Mouse (Mus musculus): ENCODE results near the gene Abhd17c. TPM values are rescaled to one million over a fixed set of nuclear protein-coding genes. Genes with fewer than 3 reads are reported as not detected.
"Not testable (repeated sequence)": the region's sequence is repeated elsewhere in the genome, so short reads cannot be mapped to it uniquely, and the experiment has no call there.

Gene Abhd17c
- total RNA-seq, 2 experiments from 2014 or later = 76.7 to 78.2 TPM

GRCm38 (mm10) chr7:84153821-84154220 lies 2.1 kb upstream of the Abhd17c start:
- no peak for DNase-seq (ENCODE audit: low spot score in 2 of 2)

- no peak for DNase-seq (ENCODE audit: low spot score in 2 of 2)
Measured at GRCm38 (mm10) chr7:84152821-84153220, 1.1 kb upstream of the Abhd17c start.

DNA sequence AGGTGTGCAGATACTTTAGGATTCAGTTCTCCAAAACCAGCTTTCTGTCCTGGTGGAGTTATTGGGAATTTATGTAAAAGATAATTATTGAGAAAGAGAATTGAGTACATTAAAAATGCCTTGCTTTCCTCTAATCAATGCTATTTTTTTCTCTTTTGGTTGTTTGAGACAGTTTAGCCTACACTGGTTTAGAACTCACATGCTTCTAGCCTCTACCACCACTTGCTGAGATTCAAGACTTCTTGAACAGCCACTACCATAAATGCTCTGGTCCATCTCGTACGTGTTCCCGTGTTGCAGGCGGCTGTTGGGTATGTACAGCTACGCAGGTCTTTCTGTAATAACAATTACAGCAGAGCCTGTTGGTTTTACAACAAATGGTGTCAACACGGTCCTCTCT lies 681 bp upstream of the Abhd17c start:
- no peak for DNase-seq (ENCODE audit: low spot score in 2 of 2)

DNA sequence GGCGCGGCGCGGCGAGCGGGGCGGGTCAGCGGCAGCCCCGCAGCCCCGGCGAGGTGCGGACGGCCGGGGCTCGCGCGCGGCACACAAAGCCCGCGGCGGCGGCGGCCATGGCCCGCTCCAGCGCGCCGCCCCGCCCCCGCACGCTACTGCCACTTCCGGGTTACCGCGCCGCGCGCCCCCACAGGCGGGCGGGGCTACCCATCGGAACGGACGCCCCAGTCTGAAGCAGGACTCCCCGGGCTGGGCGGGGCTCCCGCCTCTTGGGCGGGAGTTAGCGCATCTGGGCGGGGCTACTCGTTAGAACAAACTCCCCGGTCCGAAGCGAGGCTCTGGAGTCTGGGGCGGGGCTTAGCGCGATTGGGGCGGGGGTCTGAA lies 254 bp upstream of the Abhd17c start:
- DNase-seq (ENCODE audit: low spot score in 2 of 2) = peak; percentile 82 to 95

GRCm38 (mm10) chr7:84150361-84151000 lies 1.2 kb downstream of the Abhd17c start:
- no peak for DNase-seq (ENCODE audit: low spot score in 2 of 2)

DNA sequence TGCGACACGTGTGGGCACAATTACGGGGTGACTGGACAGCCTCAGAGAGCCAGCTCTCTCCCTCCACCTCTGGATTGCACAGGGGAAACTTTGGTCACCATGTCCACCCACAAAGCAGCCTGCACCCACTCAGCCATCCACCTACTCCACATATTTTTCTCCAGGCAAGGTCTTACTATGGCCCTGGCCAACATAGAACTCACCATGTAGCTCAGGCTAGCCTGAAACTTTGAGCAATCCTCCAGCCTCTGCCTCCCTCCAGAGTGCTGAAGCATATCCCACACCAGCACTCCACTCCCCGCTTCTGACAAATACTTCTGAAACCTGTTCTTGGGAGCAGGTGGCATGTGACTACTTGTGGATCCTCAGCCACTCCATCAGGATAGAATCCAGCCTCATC lies 1.9 kb downstream of the Abhd17c start:
- DNase-seq (ENCODE audit: low spot score in 2 of 2) = no peak

DNA sequence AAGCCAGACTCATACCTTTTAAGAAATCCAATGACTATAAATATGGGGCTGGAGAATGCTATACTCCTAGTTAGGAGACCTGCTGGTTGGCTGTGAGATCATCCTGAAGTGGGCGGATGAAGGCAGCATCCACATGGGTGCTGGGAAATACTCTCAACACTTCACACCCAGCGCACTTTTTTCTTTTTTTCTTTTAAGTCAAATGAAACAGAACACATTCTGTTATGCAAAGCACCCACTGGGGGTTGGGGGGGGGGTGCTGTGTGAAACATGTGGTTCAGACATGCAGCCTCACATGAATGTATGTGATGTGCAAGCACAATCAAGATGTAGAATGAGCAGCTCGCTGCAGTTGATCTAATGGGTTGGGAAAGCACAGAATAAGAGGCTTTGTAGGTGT lies 2.8 kb downstream of the Abhd17c start:
- no peak for DNase-seq (ENCODE audit: low spot score in 2 of 2)

- no peak for DNase-seq (ENCODE audit: low spot score in 2 of 2)
Measured at GRCm38 (mm10) chr7:84147746-84148145, 3.9 kb downstream of the Abhd17c start.

- DNase-seq (ENCODE audit: low spot score in 2 of 2) = no peak
Measured at GRCm38 (mm10) chr7:84145633-84146032, 6.1 kb downstream of the Abhd17c start.

DNA sequence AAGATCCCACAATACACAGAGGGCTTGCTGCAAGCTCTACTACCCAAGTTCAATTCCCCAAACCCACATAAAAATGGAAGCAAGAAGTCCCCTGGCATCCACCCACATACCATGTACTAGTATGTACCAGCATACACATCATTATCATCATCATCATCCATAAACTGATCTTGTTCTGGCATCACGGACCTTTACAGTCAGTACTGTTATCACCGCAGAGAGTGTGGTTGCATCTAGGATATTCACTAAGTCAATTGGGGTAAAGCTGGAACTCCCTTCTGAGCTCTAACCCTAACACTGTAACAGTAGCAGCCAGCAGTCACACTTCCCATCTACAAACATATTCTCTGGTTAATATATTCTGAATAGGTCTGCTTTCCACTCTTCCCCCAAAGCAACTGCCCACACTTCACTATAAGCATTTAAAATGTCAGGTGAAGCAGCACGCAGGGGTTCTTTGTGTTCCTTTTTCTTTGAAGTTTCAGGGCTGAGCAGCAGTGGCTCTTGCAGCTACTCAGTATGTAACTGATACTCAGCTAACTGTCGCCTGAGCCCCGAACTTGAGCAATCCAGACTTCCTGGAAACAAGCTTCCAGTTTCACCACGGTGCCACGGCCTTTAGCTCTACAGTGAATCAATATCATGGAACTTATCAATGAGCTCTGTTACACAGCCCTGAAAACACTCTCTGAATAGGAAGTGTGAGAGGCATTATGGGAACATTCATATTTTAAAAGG lies 8.8 kb downstream of the Abhd17c start:
- no peak for DNase-seq (ENCODE audit: low spot score in 2 of 2)

DNA sequence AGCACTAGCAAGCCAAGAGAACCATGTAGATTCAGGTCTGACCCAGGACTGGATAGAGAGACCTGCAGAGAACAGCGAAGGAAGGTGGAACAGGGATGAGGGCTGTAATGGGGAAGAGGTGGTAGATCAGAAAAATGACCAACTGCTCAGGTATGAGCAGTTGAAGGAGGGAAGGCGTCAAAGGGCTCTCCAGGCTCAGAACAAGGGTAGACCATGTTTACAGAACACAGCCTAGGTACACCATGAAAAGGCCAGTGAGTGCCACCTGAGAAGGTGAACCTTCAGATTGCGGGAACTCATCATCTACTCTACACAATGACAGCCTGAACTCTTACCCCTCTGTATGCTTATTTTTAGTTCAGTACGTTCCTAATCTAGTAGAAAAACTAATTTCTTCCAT lies 9.5 kb downstream of the Abhd17c start:
- DNase-seq (ENCODE audit: low spot score in 2 of 2) = no peak

DNA sequence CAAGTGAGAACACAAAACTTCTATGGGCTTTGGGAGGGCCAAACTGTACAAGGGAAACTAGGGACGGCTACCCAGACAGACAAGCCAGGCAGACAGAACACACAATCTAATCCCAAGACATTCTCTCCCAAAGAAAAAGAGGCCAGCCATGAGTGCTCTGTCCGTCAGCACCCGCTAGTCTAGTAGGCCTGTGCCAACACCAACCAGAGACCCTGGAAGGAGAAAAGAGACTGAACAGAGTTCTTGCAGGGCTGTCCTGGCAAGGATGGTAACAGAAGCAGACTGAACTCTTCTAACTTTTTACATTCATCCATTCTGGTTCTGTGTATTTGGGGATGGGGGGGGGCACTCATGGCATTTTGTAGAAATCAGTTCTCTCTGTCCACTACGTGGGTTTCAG lies 12.1 kb downstream of the Abhd17c start:
- no peak for DNase-seq (ENCODE audit: low spot score in 2 of 2)

- DNase-seq (ENCODE audit: low spot score in 2 of 2) = no peak
Measured at GRCm38 (mm10) chr7:84138731-84139130, 13.0 kb downstream of the Abhd17c start.

- no peak for DNase-seq (ENCODE audit: low spot score in 2 of 2)
Measured at GRCm38 (mm10) chr7:84137779-84138178, 13.9 kb downstream of the Abhd17c start.

- no peak for DNase-seq (ENCODE audit: low spot score in 2 of 2)
Measured at GRCm38 (mm10) chr7:84135799-84136700, 15.6 kb downstream of the Abhd17c start.

GRCm38 (mm10) chr7:84132704-84133103 lies 19.0 kb downstream of the Abhd17c start:
- no peak for DNase-seq (ENCODE audit: low spot score in 2 of 2)

GRCm38 (mm10) chr7:84131736-84132135 lies 20.0 kb downstream of the Abhd17c start:
- DNase-seq (ENCODE audit: low spot score in 2 of 2) = no peak

DNA sequence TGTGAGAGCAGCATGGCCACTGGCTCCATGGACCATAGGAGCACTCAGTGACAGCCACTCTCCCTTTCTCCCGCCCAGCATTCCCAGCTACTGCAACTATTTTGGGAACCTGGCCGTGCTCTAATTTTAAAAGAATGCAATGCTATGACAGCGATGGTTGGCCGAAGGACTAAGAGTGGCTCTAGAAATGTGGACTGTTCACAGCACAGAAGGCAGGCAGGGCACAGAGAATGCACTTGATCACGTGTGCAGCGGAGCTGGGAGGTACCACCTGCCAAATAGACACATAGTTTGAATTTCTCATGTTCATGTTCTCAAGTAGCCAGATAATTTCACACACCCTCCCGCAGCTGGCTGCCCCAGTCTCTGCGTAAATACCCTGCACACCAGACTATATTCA lies 23.0 kb downstream of the Abhd17c start:
- no peak for DNase-seq (ENCODE audit: low spot score in 2 of 2)

GRCm38 (mm10) chr7:84125730-84126129 lies 26.0 kb downstream of the Abhd17c start:
- no peak for DNase-seq (ENCODE audit: low spot score in 2 of 2)

GRCm38 (mm10) chr7:84123651-84124050 lies 28.0 kb downstream of the Abhd17c start:
- DNase-seq (ENCODE audit: low spot score in 2 of 2) = not testable (repeated sequence)

GRCm38 (mm10) chr7:84121778-84122177 lies 29.9 kb downstream of the Abhd17c start:
- DNase-seq (ENCODE audit: low spot score in 2 of 2) = no peak

All from layer of hippocampus, postnatal 10 days (tissue).